Mouse (Mus musculus): ENCODE measurements around the gene Pdzd2.

DNA sequence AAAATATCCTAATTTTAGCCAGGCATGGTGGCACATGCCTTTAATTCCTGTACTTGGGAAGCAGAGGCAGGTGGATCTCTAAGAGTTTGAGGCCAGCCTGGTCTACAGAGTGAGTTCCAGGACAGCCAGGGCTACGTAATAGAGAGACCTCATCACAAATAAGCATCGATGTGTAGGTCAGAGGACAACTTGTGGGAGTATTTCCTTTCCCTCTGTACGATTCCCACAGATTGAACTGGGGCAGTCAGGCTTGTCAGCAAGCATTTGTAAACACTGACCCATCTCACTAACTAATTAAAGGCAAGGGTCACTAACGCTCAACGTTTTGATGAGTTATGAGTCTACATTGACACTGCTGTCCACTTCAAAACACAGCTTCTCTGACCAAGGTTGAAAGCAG lies 425.1 kb downstream of the Pdzd2 start:
- TF ChIP-seq CTCF (IDR thresholded peaks at IDR 0.05; ENCODE audit: extremely low read depth, insufficient read depth, insufficient read length, insufficient replicate concordance): no peak
- no peak for TF ChIP-seq POLR2A (IDR thresholded peaks at IDR 0.05; ENCODE audit: low read depth, low read length)

Data from spleen, adult 2 months (tissue).